15 mouse cellular contexts compared by ENCODE assay signal in the genomic region with DNA sequence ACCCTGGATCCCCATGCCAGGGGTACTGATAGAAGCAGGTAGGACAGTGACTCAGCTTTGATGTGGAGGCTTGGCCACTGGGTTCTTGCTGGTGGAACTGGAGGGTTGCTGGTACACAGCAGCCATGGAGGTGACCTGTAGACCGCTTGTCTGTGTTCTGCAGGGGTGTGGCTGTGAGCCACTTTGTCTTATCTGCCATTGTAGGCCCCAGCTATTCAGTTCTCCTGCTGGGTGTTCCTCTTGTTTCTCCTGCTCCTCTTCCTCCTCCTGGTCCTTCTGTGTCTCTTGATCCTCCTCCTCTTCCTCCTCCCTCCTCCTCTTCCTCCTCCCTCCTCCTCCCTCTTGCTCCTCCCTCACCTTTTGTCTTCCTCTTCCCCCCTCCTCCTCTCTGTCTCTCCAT.
DNase-seq lines count a peak whose midpoint lies in the region; ATAC-seq lines count a peak whose summit lies in the region.
"Had no signal": no experiment of that assay in that cellular context is flagged by ENCODE, and none has a peak within 500 bp of the region (broad histone marks: within the 10 kb centered on the region; RNA-seq: fewer than 3 reads in every experiment).

No protein-coding gene starts in this region.

- WGBS in forebrain, embryonic 12.5 days, result 70% methylated on average over 1 of the region's 1 CpGs
- WGBS in forebrain, embryonic 15.5 days, result 73% methylated on average over 1 of the region's 1 CpGs
- 82% methylated on average over 1 of the region's 1 CpGs for WGBS in hindbrain, embryonic 10.5 days
- 55% methylated on average over 1 of the region's 1 CpGs for WGBS in hindbrain, embryonic 12.5 days
- WGBS in embryonic facial prominence, embryonic 10.5 days, result 82% methylated on average over 1 of the region's 1 CpGs
- 14% methylated on average over 1 of the region's 1 CpGs for WGBS in liver, embryonic 16.5 days (ENCODE audit: insufficient replicate concordance)
- 65% methylated on average over 1 of the region's 1 CpGs for WGBS in intestine, embryonic 15.5 days

- H3K27me3 ChIP-seq in forebrain, embryonic 12.5 days, result peaks cover 10% of the 10 kb centered on the region; the same call in 1 of the 2 replicates
- H3K27me3 ChIP-seq in forebrain, embryonic 15.5 days, result no peaks in the 10 kb centered on the region
- peaks cover 73% of the 10 kb centered on the region for H3K27me3 ChIP-seq in hindbrain, embryonic 10.5 days (ENCODE audit: insufficient read depth, poor library complexity, severe bottlenecking)
- no peaks in the 10 kb centered on the region for H3K27me3 ChIP-seq in hindbrain, embryonic 12.5 days
- peaks cover 78% of the 10 kb centered on the region for H3K27me3 ChIP-seq in embryonic facial prominence, embryonic 10.5 days (replicated peaks; ENCODE audit: low read depth, poor library complexity, severe bottlenecking)
- H3K27me3 ChIP-seq in liver, embryonic 16.5 days (ENCODE audit: control insufficient read depth, insufficient read depth, low read depth, low read length), result no peaks in the 10 kb centered on the region
- no peaks in the 10 kb centered on the region for H3K27me3 ChIP-seq in intestine, embryonic 15.5 days (replicated peaks)
- H3K27me3 ChIP-seq: hindbrain, embryonic 15.5 days had no signal

- no peak overlapping the region for H3K4me2 ChIP-seq in forebrain, embryonic 12.5 days
- H3K4me2 ChIP-seq in forebrain, embryonic 15.5 days (replicated peaks), result no peak overlapping the region
- H3K4me2 ChIP-seq in hindbrain, embryonic 12.5 days (replicated peaks), result no peak overlapping the region
- peak overlapping the region; percentile 30 for H3K4me2 ChIP-seq in liver, embryonic 16.5 days (ENCODE audit: low read depth, low read length)
- H3K4me2 ChIP-seq in intestine, embryonic 15.5 days (replicated peaks), result no peak overlapping the region
- H3K4me2 ChIP-seq: hindbrain, embryonic 15.5 days had no signal

- H3K9ac ChIP-seq in forebrain, embryonic 12.5 days, result no peak overlapping the region
- H3K9ac ChIP-seq in forebrain, embryonic 15.5 days (replicated peaks), result no peak overlapping the region
- H3K9ac ChIP-seq in hindbrain, embryonic 12.5 days, result no peak overlapping the region
- H3K9ac ChIP-seq in liver, embryonic 16.5 days (ENCODE audit: low read depth, low read length), result no peak overlapping the region; the same call in 1 of the 2 replicates
- H3K9ac ChIP-seq in intestine, embryonic 15.5 days, result no peak overlapping the region
- H3K9ac ChIP-seq: hindbrain, embryonic 15.5 days had no signal

- no peak overlapping the region for H3K4me3 ChIP-seq in forebrain, embryonic 12.5 days (replicated peaks)
- H3K4me3 ChIP-seq in forebrain, embryonic 15.5 days, result no peak overlapping the region
- H3K4me3 ChIP-seq in hindbrain, embryonic 10.5 days, result no peak overlapping the region
- H3K4me3 ChIP-seq in hindbrain, embryonic 12.5 days, result no peak overlapping the region
- H3K4me3 ChIP-seq in embryonic facial prominence, embryonic 10.5 days, result no peak overlapping the region
- no peak overlapping the region for H3K4me3 ChIP-seq in liver, embryonic 16.5 days (ENCODE audit: low read depth, low read length)
- H3K4me3 ChIP-seq in intestine, embryonic 15.5 days (replicated peaks), result no peak overlapping the region
- H3K4me3 ChIP-seq: hindbrain, embryonic 15.5 days had no signal

- DNase-seq in hindbrain, embryonic 10.5 days (ENCODE audit: low spot score), result no peak
- DNase-seq in embryonic facial prominence, embryonic 10.5 days (ENCODE audit: low spot score), result no peak
- no peak for DNase-seq in spleen, postnatal 10 days (ENCODE audit: low spot score in 2 of 2)
- DNase-seq: adrenal gland, postnatal 25 days; cerebellum, postnatal 36 days; gastrocnemius, postnatal 10 days; kidney, adult 8-10 months; lung, adult 18-20 months had no signal

- peaks cover 95% of the 10 kb centered on the region for H3K4me1 ChIP-seq in forebrain, embryonic 12.5 days
- H3K4me1 ChIP-seq in forebrain, embryonic 15.5 days, result peaks cover 92% of the 10 kb centered on the region
- peaks cover 97% of the 10 kb centered on the region for H3K4me1 ChIP-seq in hindbrain, embryonic 10.5 days (replicated peaks)
- H3K4me1 ChIP-seq in hindbrain, embryonic 12.5 days, result peaks cover 90% of the 10 kb centered on the region
- peaks cover 90% of the 10 kb centered on the region for H3K4me1 ChIP-seq in embryonic facial prominence, embryonic 10.5 days
- peaks cover 65% of the 10 kb centered on the region for H3K4me1 ChIP-seq in liver, embryonic 16.5 days (ENCODE audit: control insufficient read depth, low read depth, low read length)
- peaks cover 72% of the 10 kb centered on the region for H3K4me1 ChIP-seq in intestine, embryonic 15.5 days (replicated peaks)

- H3K36me3 ChIP-seq in forebrain, embryonic 12.5 days (replicated peaks), result no peaks in the 10 kb centered on the region
- no peaks in the 10 kb centered on the region for H3K36me3 ChIP-seq in forebrain, embryonic 15.5 days
- H3K36me3 ChIP-seq in hindbrain, embryonic 10.5 days, result no peaks in the 10 kb centered on the region
- no peaks in the 10 kb centered on the region for H3K36me3 ChIP-seq in hindbrain, embryonic 12.5 days
- no peaks in the 10 kb centered on the region for H3K36me3 ChIP-seq in embryonic facial prominence, embryonic 10.5 days (replicated peaks)
- no peaks in the 10 kb centered on the region for H3K36me3 ChIP-seq in liver, embryonic 16.5 days (ENCODE audit: control insufficient read depth, insufficient read depth)
- H3K36me3 ChIP-seq in intestine, embryonic 15.5 days, result no peaks in the 10 kb centered on the region
- H3K36me3 ChIP-seq: hindbrain, embryonic 15.5 days had no signal

- no peak for ATAC-seq in forebrain, embryonic 12.5 days (ENCODE audit: low FRiP score)
- ATAC-seq in forebrain, embryonic 15.5 days (replicated peaks), result no peak
- no peak for ATAC-seq in hindbrain, embryonic 12.5 days (ENCODE audit: low FRiP score)
- ATAC-seq in liver, embryonic 16.5 days (ENCODE audit: low read depth), result 0 out of 2 replicates have a peak, but pooled peaks have one; percentile 31
- no peak for ATAC-seq in intestine, embryonic 15.5 days

- H3K9me3 ChIP-seq in forebrain, embryonic 12.5 days, result no peaks in the 10 kb centered on the region
- no peaks in the 10 kb centered on the region for H3K9me3 ChIP-seq in forebrain, embryonic 15.5 days
- H3K9me3 ChIP-seq in hindbrain, embryonic 10.5 days, result no peaks in the 10 kb centered on the region
- no peaks in the 10 kb centered on the region for H3K9me3 ChIP-seq in hindbrain, embryonic 12.5 days (replicated peaks)
- H3K9me3 ChIP-seq in embryonic facial prominence, embryonic 10.5 days, result no peaks in the 10 kb centered on the region
- no peaks in the 10 kb centered on the region for H3K9me3 ChIP-seq in liver, embryonic 16.5 days (replicated peaks; ENCODE audit: control insufficient read depth, low read length)
- H3K9me3 ChIP-seq in intestine, embryonic 15.5 days, result no peaks in the 10 kb centered on the region
- H3K9me3 ChIP-seq: hindbrain, embryonic 15.5 days had no signal

- H3K27ac ChIP-seq in forebrain, embryonic 12.5 days, result peak overlapping the region; percentile 56; the same call in 1 of the 2 replicates
- H3K27ac ChIP-seq in forebrain, embryonic 15.5 days (replicated peaks), result no peak overlapping the region
- H3K27ac ChIP-seq in hindbrain, embryonic 10.5 days, result 0 out of 2 replicates have a peak overlapping the region, but pooled peaks have one; percentile 19
- H3K27ac ChIP-seq in hindbrain, embryonic 12.5 days, result no peak overlapping the region
- H3K27ac ChIP-seq in embryonic facial prominence, embryonic 10.5 days (replicated peaks), result peak overlapping the region; percentile 46; the same call in 1 of the 2 replicates
- H3K27ac ChIP-seq in liver, embryonic 16.5 days (ENCODE audit: low read length), result no peak overlapping the region
- no peak overlapping the region for H3K27ac ChIP-seq in intestine, embryonic 15.5 days
- H3K27ac ChIP-seq: hindbrain, embryonic 15.5 days; macrophage had no signal

Comparison
In these comparisons a context has a peak if more than half of its experiments do, and no peak if none do; other contexts are left out.
1. H3K27ac ChIP-seq: peak in forebrain, embryonic 12.5 days (single experiment), hindbrain, embryonic 10.5 days (single experiment) and embryonic facial prominence, embryonic 10.5 days (single experiment); none in forebrain, embryonic 15.5 days (single experiment), hindbrain, embryonic 12.5 days (single experiment), liver, embryonic 16.5 days (single experiment) and intestine, embryonic 15.5 days (single experiment).